ENCODE assay signal across 26 mouse cellular contexts in the genomic region with DNA sequence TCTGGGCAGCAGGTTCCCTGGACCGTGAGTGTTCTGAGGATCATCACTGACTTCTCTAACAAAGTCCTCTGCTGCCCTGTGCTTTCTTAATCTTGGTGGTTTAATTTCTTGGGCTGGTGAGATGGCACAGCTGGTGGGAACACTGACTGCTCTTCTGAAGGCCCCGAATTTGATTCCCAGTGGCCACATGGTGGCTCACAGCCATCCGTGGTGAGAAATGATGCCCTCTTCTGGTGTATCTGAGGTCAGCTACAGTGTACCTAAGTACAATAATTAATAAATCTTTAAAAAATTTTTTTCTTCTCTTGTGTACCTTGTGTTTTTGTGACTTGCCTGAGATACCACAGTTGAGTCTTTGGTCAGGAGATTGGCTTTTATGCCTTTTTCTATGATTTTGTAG. TPM values are rescaled to one million over a fixed set of nuclear protein-coding genes. Genes with fewer than 3 reads are reported as not detected.
DNase-seq lines count a peak whose midpoint lies in the region; ATAC-seq and TF ChIP-seq lines count a peak whose summit lies in the region.
"Not testable (repeated sequence)": the region's sequence is repeated elsewhere in the genome, so short reads cannot be mapped to it uniquely, and the experiment has no call there.
"Had no signal": no experiment of that assay in that cellular context is flagged by ENCODE, and none has a peak within 500 bp of the region (broad histone marks: within the 10 kb centered on the region; RNA-seq: fewer than 3 reads in every experiment).

No protein-coding gene starts in this region.

- not testable (repeated sequence) for H3K4me3 ChIP-seq in ES-Bruce4 (ENCODE audit: low read depth, low read length); heart, adult 2 months; layer of hippocampus, adult 2 months; lung, embryonic 14.5 days (ENCODE audit: low read depth, low read length); midbrain, postnatal 0 days (ENCODE audit: low read depth, low read length)

- intact Hi-C loops in heart, adult 2 months (cut with DNase I): not testable (repeated sequence)

- H3K4me1 ChIP-seq in ES-Bruce4 (ENCODE audit: control insufficient read depth, insufficient read depth, low read length); heart, adult 2 months (ENCODE audit: control insufficient read depth, insufficient read depth, low read length); lung, embryonic 14.5 days (ENCODE audit: insufficient read depth); midbrain, postnatal 0 days (ENCODE audit: insufficient read depth, low read length): not testable (repeated sequence)

- not testable (repeated sequence) for H3K27ac ChIP-seq in ES-Bruce4 (ENCODE audit: insufficient read depth, low read length); heart, adult 2 months; layer of hippocampus, adult 2 months; lung, embryonic 14.5 days (ENCODE audit: low read depth); midbrain, postnatal 0 days (ENCODE audit: low read depth, low read length)

- H3K9me3 ChIP-seq in ES-Bruce4 (replicated peaks; ENCODE audit: control insufficient read depth, insufficient read depth, low read length, poor library complexity, severe bottlenecking); lung, embryonic 14.5 days (ENCODE audit: low read depth, low read length); midbrain, postnatal 0 days (ENCODE audit: low read length): not testable (repeated sequence)

- not testable (repeated sequence) for H3K9ac ChIP-seq in ES-Bruce4 (ENCODE audit: low read depth, poor library complexity, severe bottlenecking); heart, adult 2 months (ENCODE audit: low read depth, low read length); lung, embryonic 14.5 days; midbrain, postnatal 0 days (replicated peaks; ENCODE audit: low read length, poor library complexity, severe bottlenecking)

- not testable (repeated sequence) for H3K4me2 ChIP-seq in lung, embryonic 14.5 days; midbrain, postnatal 0 days (ENCODE audit: low read depth, low read length, poor library complexity, severe bottlenecking)

- WGBS in heart, adult 2 months: 53% methylated on average over 3 of the region's 3 CpGs
- whole genome bisulfite sequencing in lung, embryonic 14.5 days: 47% methylated on average over 3 of the region's 3 CpGs
- 60% methylated on average over 3 of the region's 3 CpGs for WGBS in midbrain, postnatal 0 days

- peak; percentile 39 for DNase-seq in A20 (ENCODE audit: low read depth, low spot score)
- DNase-seq in heart, adult 2 months; layer of hippocampus, adult 2 months (ENCODE audit: low spot score in 2 of 2); midbrain, postnatal 0 days (ENCODE audit: low spot score): not testable (repeated sequence)
- DNase-seq in lung, embryonic 14.5 days: peak; percentile 21

- TF ChIP-seq EP300 in ES-Bruce4 (IDR thresholded peaks at IDR 0.05; ENCODE audit: insufficient read depth, low read depth, low read length); heart, adult 2 months (IDR thresholded peaks at IDR 0.05; ENCODE audit: insufficient read depth, low read depth, low read length): not testable (repeated sequence)

- H3K27me3 ChIP-seq in ES-Bruce4 (ENCODE audit: control insufficient read depth, insufficient read depth, low read length, poor library complexity, severe bottlenecking); heart, adult 2 months (ENCODE audit: control insufficient read depth, insufficient read depth, low read length); lung, embryonic 14.5 days (ENCODE audit: insufficient read depth, low read length); midbrain, postnatal 0 days (ENCODE audit: insufficient read depth, low read length): not testable (repeated sequence)

- peak; percentile 39 for TF ChIP-seq CTCF in ES-Bruce4 (IDR thresholded peaks at IDR 0.05; ENCODE audit: low read depth, low read length)
- 0 out of 2 replicates have a peak, but pooled peaks have one; percentile 12 for TF ChIP-seq CTCF in heart, adult 2 months (IDR thresholded peaks at IDR 0.05)
- TF ChIP-seq CTCF in layer of hippocampus, adult 2 months (conservative IDR thresholded peaks at IDR 0.05): peak; percentile 10; the same call in 1 of the 2 replicates
- 0 out of 2 replicates have a peak, but pooled peaks have one; percentile 14 for TF ChIP-seq CTCF in lung, embryonic 14.5 days (IDR thresholded peaks at IDR 0.05; ENCODE audit: low read depth)
- TF ChIP-seq CTCF in midbrain, postnatal 0 days (IDR thresholded peaks at IDR 0.05): 0 out of 2 replicates have a peak, but pooled peaks have one; percentile 9

- not testable (repeated sequence) for H3K36me3 ChIP-seq in ES-Bruce4 (ENCODE audit: control insufficient read depth, insufficient read depth, low read length, poor library complexity, severe bottlenecking); heart, adult 2 months (ENCODE audit: control insufficient read depth, insufficient read depth, low read length); lung, embryonic 14.5 days (ENCODE audit: insufficient read depth); midbrain, postnatal 0 days (ENCODE audit: insufficient read depth, low read length)

- not testable (repeated sequence) for TF ChIP-seq POLR2A in ES-Bruce4 (IDR thresholded peaks at IDR 0.05; ENCODE audit: insufficient read depth, low read length); heart, adult 2 months (IDR thresholded peaks at IDR 0.05; ENCODE audit: insufficient read depth, low read depth, low read length)

- ATAC-seq in lung, embryonic 14.5 days (ENCODE audit: insufficient read depth); midbrain, postnatal 0 days (ENCODE audit: low FRiP score): not testable (repeated sequence)

- H3K79me2 ChIP-seq in heart, adult 2 months (replicated peaks; ENCODE audit: control insufficient read depth, insufficient read depth, low read length): not testable (repeated sequence)

RNA-seq across cellular contexts. Expression of a gene that starts 1.2 kb away (rescaled TPM):
- not detected in 2 replicates for polyA plus RNA-seq in ES-Bruce4 (2011; ENCODE audit: insufficient read depth, insufficient read length, low read depth, missing spikeins)
- total RNA-seq in heart, adult 2 months (2021): not detected
- polyA plus RNA-seq in heart, adult 2 months (2012; rRNA removed): not detected in 2 replicates
- not detected for total RNA-seq in layer of hippocampus, adult 2 months (2021)
- not detected in 2 replicates for polyA plus RNA-seq in lung, embryonic 14.5 days (2014; fragmentation: Nextera tagmentation; extraction: Ambion mirVana)
- not detected in 2 replicates for total RNA-seq in midbrain, postnatal 0 days (2014; rRNA removed)
- polyA plus RNA-seq in midbrain, postnatal 0 days (2015; fragmentation: Nextera tagmentation; extraction: Ambion mirVana): not detected in 2 replicates
- total RNA-seq: adrenal gland, adult 18-20 months; adrenal gland, postnatal 10 days; adrenal gland, postnatal 36 days; ES-E14; gastrocnemius, adult 18-20 months; gastrocnemius, postnatal 14 days; gastrocnemius, postnatal 4 days; heart, postnatal 10 days; heart, postnatal 36 days had no signal
- polyA plus RNA-seq: embryonic facial prominence, embryonic 11.5 days; embryonic facial prominence, embryonic 14.5 days; forebrain, embryonic 10.5 days; forebrain, embryonic 13.5 days; forebrain, embryonic 16.5 days; heart, embryonic 12.5 days; heart, embryonic 15.5 days; hindbrain, embryonic 10.5 days; hindbrain, embryonic 13.5 days; hindbrain, embryonic 16.5 days; Patski had no signal

RNA-seq across cellular contexts. Expression of a gene that starts 7.2 kb away (rescaled TPM):
- polyA plus RNA-seq in ES-Bruce4 (2011; ENCODE audit: insufficient read depth, insufficient read length, low read depth, missing spikeins): not detected in 2 replicates
- not detected for total RNA-seq in heart, adult 2 months (2021)
- polyA plus RNA-seq in heart, adult 2 months (2012; rRNA removed): not detected in 2 replicates
- total RNA-seq in layer of hippocampus, adult 2 months (2021): not detected
- not detected in 2 replicates for polyA plus RNA-seq in lung, embryonic 14.5 days (2014; fragmentation: Nextera tagmentation; extraction: Ambion mirVana)
- total RNA-seq in midbrain, postnatal 0 days (2014; rRNA removed): not detected in 2 replicates
- not detected in 2 replicates for polyA plus RNA-seq in midbrain, postnatal 0 days (2015; fragmentation: Nextera tagmentation; extraction: Ambion mirVana)
- total RNA-seq: adrenal gland, adult 18-20 months; adrenal gland, postnatal 10 days; adrenal gland, postnatal 36 days; ES-E14; gastrocnemius, adult 18-20 months; gastrocnemius, postnatal 14 days; gastrocnemius, postnatal 4 days; heart, postnatal 10 days; heart, postnatal 36 days had no signal
- polyA plus RNA-seq: embryonic facial prominence, embryonic 11.5 days; embryonic facial prominence, embryonic 14.5 days; forebrain, embryonic 10.5 days; forebrain, embryonic 13.5 days; forebrain, embryonic 16.5 days; heart, embryonic 12.5 days; heart, embryonic 15.5 days; hindbrain, embryonic 10.5 days; hindbrain, embryonic 13.5 days; hindbrain, embryonic 16.5 days; Patski had no signal

RNA-seq across cellular contexts. Expression of a gene that starts 9.9 kb away (rescaled TPM):
- polyA plus RNA-seq in ES-Bruce4 (2011; ENCODE audit: insufficient read depth, insufficient read length, low read depth, missing spikeins): not detected in 2 replicates
- not detected for total RNA-seq in heart, adult 2 months (2021)
- not detected in 2 replicates for polyA plus RNA-seq in heart, adult 2 months (2012; rRNA removed)
- total RNA-seq in layer of hippocampus, adult 2 months (2021): not detected
- not detected in 2 replicates for polyA plus RNA-seq in lung, embryonic 14.5 days (2014; fragmentation: Nextera tagmentation; extraction: Ambion mirVana)
- total RNA-seq in midbrain, postnatal 0 days (2014; rRNA removed): not detected in 2 replicates
- polyA plus RNA-seq in midbrain, postnatal 0 days (2015; fragmentation: Nextera tagmentation; extraction: Ambion mirVana): not detected in 2 replicates
- total RNA-seq: adrenal gland, adult 18-20 months; adrenal gland, postnatal 10 days; adrenal gland, postnatal 36 days; ES-E14; gastrocnemius, adult 18-20 months; gastrocnemius, postnatal 14 days; gastrocnemius, postnatal 4 days; heart, postnatal 10 days; heart, postnatal 36 days had no signal
- polyA plus RNA-seq: embryonic facial prominence, embryonic 11.5 days; embryonic facial prominence, embryonic 14.5 days; forebrain, embryonic 10.5 days; forebrain, embryonic 13.5 days; forebrain, embryonic 16.5 days; heart, embryonic 12.5 days; heart, embryonic 15.5 days; hindbrain, embryonic 10.5 days; hindbrain, embryonic 13.5 days; hindbrain, embryonic 16.5 days; Patski had no signal

RNA-seq across cellular contexts. Expression of a gene that starts 18.8 kb away (rescaled TPM):
- polyA plus RNA-seq in ES-Bruce4 (2011; ENCODE audit: insufficient read depth, insufficient read length, low read depth, missing spikeins): not detected in 2 replicates
- total RNA-seq in heart, adult 2 months (2021): not detected
- not detected in 2 replicates for polyA plus RNA-seq in heart, adult 2 months (2012; rRNA removed)
- not detected for total RNA-seq in layer of hippocampus, adult 2 months (2021)
- polyA plus RNA-seq in lung, embryonic 14.5 days (2014; fragmentation: Nextera tagmentation; extraction: Ambion mirVana): not detected in 2 replicates
- total RNA-seq in midbrain, postnatal 0 days (2014; rRNA removed): not detected in 2 replicates
- polyA plus RNA-seq in midbrain, postnatal 0 days (2015; fragmentation: Nextera tagmentation; extraction: Ambion mirVana): not detected in 2 replicates
- total RNA-seq: adrenal gland, adult 18-20 months; adrenal gland, postnatal 10 days; adrenal gland, postnatal 36 days; ES-E14; gastrocnemius, adult 18-20 months; gastrocnemius, postnatal 14 days; gastrocnemius, postnatal 4 days; heart, postnatal 10 days; heart, postnatal 36 days had no signal
- polyA plus RNA-seq: embryonic facial prominence, embryonic 11.5 days; embryonic facial prominence, embryonic 14.5 days; forebrain, embryonic 10.5 days; forebrain, embryonic 13.5 days; forebrain, embryonic 16.5 days; heart, embryonic 12.5 days; heart, embryonic 15.5 days; hindbrain, embryonic 10.5 days; hindbrain, embryonic 13.5 days; hindbrain, embryonic 16.5 days; Patski had no signal

RNA-seq across cellular contexts. Expression of a gene that starts 24.4 kb away (rescaled TPM):
- polyA plus RNA-seq in ES-Bruce4 (2011; ENCODE audit: insufficient read depth, insufficient read length, low read depth, missing spikeins): not detected in 2 replicates
- not detected for total RNA-seq in heart, adult 2 months (2021)
- not detected in 2 replicates for polyA plus RNA-seq in heart, adult 2 months (2012; rRNA removed)
- total RNA-seq in layer of hippocampus, adult 2 months (2021): not detected
- polyA plus RNA-seq in lung, embryonic 14.5 days (2014; fragmentation: Nextera tagmentation; extraction: Ambion mirVana): not detected in 2 replicates
- not detected in 2 replicates for total RNA-seq in midbrain, postnatal 0 days (2014; rRNA removed)
- not detected in 2 replicates for polyA plus RNA-seq in midbrain, postnatal 0 days (2015; fragmentation: Nextera tagmentation; extraction: Ambion mirVana)
- total RNA-seq: adrenal gland, adult 18-20 months; adrenal gland, postnatal 10 days; adrenal gland, postnatal 36 days; ES-E14; gastrocnemius, adult 18-20 months; gastrocnemius, postnatal 14 days; gastrocnemius, postnatal 4 days; heart, postnatal 10 days; heart, postnatal 36 days had no signal
- polyA plus RNA-seq: embryonic facial prominence, embryonic 11.5 days; embryonic facial prominence, embryonic 14.5 days; forebrain, embryonic 10.5 days; forebrain, embryonic 13.5 days; forebrain, embryonic 16.5 days; heart, embryonic 12.5 days; heart, embryonic 15.5 days; hindbrain, embryonic 10.5 days; hindbrain, embryonic 13.5 days; hindbrain, embryonic 16.5 days; Patski had no signal
